Mouse (Mus musculus): ENCODE measurements around the gene Rab3d.

The Rab3d gene

DNA sequence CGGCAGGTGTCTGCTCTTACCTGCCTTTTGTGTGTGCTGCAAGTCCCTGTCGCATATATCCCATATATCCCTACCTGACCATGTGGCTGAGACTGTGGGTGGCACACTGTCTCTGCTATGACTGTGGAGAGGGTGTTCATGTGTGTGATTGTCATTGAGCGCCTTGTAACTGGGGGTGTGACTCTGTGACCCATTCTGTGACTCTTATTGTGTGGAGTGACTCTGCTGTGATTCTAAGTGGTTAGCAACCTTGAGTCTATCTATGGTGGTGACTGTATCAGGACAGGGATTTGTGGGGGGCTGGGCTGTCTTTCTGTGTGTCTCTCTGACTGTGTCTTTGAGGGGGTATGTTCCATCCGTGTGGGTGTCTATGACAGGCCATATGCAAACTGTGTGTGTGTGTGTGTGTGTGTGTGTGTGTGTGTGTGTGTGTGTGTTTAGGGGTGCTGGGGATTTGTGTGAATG, 19.8 kb upstream of the Rab3d start:
- DNase-seq (ENCODE audit: low spot score): no peak

DNA sequence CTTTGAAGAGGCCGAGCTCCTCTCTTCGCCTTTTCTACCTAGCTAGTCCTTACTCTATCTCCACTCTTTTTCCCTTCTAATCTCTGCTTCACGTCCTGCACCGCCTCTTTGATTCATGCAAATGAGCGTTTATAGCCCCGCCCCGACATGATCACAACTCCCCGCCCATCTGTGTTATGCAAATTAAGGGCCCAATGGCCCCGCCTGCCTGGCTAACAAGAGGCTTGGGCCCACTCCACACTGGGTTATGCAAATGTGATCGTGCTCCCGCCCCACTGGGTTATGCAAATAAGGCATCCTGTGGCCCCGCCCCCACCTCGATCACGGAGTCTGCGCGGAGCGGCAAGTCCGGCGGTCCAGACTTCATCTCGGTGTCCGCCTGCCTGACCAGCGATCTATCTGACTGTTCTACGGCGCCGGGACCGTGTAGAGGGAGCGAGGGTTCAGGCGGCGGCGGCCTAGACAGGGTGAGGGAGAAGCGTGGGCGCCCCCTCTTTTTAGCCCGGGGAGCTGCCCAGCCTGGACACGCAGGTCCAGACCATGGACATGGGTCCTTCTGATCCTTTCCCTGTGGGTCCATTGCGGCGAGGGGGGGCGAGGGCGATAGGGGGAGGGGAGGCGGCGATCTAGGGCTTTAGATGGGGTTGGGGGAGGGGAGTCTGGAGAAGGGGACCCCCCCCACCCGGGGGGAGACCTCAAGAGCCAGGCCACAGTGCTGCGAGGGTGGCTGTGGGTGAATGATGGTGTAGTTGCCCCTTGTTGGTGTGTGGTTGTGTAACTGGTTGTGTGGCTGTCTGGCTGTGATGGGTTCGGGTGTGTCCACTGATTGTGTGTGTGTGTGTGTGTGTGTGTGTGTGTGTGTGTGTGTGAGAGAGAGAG, 18.9 kb upstream of the Rab3d start, which contains the start of gene Plppr2:
Plppr2 (plus strand) TSS at position 342 of the 879 bp plus-strand sequence.
- DNase-seq (ENCODE audit: low spot score): peak; percentile 92

DNA sequence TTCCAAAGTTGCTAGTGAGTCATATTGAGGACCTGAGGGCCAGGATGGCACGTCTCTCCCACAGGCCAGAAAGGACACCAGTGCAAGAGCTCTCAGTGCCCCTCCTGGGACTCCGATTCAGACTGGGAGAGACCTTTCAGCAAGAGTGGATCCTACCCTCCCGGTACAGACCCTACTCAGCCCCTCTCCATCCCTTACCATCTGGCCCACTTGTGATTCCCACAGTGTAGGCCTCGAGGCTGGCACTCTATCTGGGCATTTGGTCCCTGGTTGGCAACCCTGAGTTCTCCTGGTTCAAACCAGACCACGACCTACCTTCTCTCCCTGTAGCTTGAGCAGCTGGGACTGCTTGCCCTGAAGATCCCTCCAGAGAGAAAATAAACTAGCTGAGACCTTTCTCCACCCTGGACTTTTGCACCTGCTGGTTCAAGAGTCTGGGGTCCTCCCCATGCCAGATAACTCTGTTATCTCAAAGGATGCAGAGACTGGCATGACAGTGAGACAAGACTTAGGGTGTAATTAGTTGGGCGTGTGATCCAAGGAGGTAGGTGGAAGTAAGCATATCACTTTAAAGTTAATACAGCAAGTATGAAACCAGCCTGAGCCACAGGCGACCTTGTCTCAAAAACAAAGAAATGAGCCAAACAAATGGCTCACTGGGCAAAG, 17.6 kb upstream of the Rab3d start:
- no peak for DNase-seq (ENCODE audit: low spot score)

DNA sequence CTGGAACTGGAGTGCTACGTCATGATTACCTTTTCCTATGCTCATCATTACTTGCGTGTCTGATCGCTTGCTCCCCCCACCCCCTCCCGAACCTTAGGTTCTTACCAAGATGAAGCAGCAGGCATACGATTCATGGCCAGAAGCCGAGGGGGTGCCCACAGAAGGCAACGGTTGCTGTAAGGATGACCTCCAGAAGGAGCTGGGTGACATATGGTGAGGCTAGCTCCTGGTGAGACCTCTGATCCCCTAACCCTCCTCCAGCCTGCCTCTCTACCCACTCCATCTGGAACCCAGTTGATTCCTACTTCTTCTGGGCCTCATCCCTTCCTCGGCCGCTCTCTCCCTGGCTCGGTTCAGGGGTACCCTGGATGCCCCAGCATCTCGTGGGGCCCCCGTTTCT, 16.0 kb upstream of the Rab3d start:
- no peak for DNase-seq (ENCODE audit: low spot score)

DNA sequence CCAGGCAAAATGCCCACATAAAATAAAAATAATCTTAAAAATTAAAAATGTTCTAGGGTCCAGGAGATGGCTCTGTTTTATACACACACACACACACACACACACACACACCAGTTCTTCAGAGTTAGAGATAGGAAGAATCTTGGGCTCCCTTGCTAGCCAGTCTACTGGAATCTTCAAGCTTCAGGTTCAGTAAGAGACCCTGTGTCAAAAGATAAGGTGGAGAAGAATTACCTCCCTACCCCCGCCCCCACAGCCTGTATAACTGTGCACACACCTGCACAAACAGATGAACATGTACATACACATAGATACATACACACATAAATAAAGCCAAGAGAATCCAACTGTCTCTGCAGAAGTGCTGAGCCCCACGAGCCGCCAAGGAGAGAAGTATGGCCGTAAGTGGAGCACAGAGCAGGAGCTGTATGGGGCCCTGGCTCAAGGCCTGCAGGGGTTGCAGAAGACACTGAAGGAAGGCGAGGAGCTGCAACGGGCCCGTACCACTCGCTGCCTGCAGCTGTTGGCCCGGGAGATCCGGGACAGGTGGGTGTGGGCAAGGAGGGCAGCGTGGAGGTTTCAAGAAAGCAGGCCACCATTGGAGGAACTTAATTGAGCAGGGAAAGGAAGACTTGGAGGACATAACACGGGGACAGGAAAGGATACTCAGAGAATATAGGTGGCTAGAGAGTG, 14.6 kb upstream of the Rab3d start:
- DNase-seq (ENCODE audit: low spot score): no peak

DNA sequence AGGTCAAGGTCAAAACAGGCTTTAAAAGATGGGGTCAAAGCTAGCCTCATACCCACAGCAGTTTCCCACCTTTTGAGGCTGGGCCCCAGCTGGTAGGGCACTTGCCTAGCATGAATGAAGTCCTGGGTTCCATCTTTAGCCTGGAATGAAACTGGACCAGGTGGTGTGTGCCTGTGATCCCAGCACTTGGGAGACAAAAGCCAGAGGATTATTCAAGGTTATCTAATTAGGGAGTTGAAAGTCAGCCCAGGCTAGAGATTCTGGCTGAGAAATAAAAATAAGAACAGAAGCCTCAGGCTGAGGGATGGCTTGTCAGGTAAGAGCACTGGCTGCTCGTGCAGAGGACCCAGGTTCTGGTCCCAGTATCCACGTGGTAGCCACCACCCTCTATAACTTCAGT, 14.0 kb upstream of the Rab3d start:
- no peak for DNase-seq (ENCODE audit: low spot score)

DNA sequence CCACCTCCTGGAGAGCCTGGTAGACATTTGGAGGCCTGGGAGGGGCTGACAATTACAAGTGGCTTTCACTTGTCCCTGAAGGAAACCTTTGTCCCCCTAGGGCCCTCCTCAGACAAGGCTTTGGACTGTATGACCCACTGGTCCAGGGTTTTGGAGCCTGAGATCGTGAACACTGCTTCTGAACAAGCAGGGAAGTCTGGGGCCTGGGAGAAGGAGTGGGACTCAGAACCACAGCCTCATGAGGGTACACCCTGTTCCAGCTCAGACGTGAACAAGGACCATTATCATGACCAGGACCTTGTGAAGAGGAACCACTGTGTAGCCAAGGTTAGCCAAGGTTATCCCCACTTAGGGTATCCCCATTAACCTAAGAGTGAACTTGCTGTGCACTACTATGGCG, 11.2 kb upstream of the Rab3d start:
- no peak for DNase-seq (ENCODE audit: low spot score)

DNA sequence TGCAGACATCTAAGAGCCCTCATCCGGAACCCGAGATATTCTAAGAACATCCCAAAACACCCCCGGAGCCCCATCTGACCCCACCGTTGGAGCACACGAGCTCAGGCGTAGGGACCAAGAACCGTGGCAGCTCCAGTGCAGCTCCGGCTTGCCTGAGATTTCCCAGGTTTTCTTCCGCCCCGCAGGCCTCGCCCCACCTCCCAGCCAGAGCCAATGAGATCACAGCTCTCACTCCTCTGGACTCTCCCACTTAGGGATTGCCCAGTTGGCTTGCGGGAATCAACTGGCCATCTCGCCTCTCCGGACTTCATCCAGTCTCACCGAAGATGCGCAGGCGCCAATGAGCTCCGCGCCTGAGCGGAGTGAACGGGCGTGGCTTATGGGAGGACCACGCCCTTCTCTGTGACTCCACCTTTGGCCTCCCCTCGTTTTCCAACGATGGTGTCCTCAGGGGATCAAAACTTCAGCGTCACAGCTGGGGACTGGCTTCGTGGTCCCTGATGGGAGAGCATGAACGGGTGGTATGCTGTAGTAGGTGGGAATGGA, 9.3 kb upstream of the Rab3d start, which contains the start of the genes Ccdc159 and Tmem205:
Ccdc159 (plus strand) TSS at position 264 of the 546 bp plus-strand sequence.
Tmem205 (minus strand) TSS at position 349 of the 546 bp plus-strand sequence.
- DNase-seq (ENCODE audit: low spot score): peak; percentile 91

DNA sequence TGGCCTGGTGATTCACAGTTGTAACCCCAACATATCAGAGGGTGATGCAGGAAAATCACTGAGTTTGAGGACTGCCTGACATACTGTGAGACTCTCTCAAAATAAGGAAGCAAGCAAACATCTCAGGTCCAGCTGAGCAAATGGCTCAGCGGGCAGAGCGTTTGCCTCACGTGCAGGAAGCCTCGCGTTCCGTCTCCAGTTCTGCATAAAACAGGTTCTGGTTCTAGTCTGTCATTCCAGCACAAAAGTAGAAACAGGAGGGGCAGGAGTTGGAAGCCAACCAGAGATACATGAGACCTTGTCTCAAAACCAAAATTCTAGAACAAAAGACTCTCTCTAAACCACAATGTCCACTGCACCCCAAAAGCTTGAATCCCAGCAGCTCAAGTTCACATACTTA, 8.8 kb upstream of the Rab3d start:
- no peak for DNase-seq (ENCODE audit: low spot score)

DNA sequence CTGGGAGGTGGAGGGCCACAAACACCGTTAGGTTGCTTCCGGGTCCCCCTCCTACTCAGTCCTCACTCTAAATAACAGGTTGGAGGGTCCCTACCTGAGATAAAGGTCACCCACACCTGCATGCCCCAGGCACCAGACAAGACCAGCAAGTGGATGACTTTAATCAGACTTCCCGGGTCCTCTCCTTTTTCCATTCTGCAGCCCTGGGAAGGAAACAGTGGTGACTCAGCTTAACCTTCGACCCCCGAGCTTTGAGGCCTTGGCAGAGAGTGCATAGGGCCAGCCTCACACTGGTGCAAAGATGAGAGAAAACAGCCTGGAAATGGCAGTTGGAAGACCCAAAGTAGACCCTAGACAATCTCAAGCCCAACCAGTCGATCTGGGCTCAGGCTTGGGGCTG, 8.2 kb upstream of the Rab3d start:
- DNase-seq (ENCODE audit: low spot score): peak; percentile 17

DNA sequence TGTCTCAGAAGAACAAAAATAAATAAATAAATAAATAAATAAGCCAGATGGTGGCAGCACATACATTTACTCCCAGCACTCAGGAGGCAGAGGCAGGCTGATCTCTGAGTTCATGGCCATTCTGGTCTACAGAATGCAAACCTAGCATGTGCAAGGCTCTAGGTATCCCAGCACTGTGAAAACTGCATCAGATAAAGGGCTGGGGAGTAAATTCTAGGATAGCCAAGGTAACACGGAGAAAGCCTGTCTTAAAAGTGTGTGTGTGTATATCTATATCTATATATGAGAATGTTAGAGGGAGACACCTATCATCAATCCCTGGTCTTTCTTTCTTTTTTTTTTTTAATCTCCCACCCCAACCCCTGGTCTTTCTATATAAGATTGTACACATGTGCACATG, 7.5 kb upstream of the Rab3d start:
- no peak for DNase-seq (ENCODE audit: low spot score)

DNA sequence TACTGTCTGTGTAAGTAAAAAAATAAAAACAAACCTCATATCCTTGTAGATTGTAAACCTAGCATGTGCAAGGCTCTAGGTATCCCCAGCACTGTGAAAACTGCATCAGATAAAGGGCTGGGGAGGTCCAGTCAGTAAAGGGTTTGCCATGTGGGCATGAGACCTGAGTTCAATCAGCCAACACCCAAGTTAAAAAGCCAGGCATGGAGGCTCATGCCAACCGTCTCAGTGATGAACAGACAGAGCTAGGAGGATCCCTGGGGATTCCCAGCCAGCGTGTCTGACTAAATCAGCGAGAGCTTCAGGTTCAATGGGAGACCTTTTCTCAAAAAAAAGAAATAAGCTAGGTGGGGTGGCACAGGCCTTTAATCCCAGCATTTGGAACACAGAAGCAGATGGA, 7.0 kb upstream of the Rab3d start:
- peak; percentile 17 for DNase-seq (ENCODE audit: low spot score)

DNA sequence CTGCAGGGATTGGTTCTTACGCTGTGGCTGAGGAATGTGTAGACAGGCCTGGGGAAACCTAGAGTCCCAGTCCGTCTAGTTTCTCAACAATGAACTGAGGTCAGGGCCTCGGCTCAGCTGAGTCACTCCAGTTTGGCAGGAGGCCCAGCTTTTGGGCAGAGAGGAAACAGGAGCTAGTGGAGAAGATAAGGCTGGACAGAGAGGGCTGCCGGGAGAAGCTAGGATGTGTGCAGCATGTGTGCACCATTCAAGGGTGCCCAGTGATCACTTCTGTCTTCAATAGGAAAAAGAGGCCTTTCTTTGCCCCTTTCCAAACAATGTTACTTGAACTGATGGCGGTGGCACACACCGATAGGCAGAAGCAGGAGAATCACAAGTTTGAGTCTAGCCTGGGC, 6.1 kb upstream of the Rab3d start:
- peak; percentile 86 for DNase-seq (ENCODE audit: low spot score)

DNA sequence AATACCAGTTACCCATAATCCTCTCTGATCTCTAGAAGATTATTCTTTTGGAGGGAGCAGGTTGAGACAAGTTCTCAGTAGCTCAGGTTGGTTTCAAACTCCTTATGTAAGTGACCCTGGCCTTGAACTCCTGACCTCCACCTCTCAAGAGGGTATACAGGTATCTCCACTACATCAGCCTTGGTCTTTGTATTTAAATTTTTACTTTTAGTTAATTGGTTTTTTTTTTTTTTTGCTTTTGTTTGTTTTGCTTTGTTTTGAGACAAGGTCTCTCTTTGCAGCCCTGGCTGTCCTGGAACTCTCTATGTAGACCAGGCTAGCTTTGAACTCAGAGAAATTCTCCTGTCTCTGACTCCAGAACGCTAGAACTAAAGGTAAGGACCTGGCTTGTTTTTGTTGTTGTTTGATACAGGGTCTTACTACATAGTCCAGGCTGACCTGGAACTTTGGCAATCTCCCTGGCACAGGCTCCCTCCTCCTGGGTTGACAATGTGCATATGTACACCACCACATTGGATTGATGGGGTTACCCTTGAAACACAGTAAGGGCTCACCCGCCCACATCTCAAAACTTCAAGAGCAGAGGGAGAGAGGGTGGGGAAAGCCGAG, 5.6 kb upstream of the Rab3d start:
- DNase-seq (ENCODE audit: low spot score): no peak

DNA sequence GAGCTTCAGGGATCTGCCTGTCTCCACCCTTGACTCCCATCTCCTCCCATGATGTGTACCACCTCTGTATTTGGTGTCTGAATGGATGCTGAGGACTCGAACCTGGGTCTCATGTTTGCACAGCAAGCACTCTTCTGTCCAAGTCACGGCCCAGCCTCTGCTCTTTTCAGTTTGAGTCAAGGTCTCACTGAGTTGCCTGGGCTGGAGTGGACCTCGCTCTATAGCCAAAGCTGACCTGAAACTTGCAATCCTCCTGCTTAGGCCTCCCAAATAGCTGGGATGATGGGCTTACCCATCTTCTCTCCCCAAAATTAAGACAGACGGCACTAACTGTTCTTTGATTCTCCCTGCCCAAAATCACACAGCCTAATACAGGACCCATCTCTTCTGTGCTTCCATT, 5.0 kb upstream of the Rab3d start:
- no peak for DNase-seq (ENCODE audit: low spot score)

DNA sequence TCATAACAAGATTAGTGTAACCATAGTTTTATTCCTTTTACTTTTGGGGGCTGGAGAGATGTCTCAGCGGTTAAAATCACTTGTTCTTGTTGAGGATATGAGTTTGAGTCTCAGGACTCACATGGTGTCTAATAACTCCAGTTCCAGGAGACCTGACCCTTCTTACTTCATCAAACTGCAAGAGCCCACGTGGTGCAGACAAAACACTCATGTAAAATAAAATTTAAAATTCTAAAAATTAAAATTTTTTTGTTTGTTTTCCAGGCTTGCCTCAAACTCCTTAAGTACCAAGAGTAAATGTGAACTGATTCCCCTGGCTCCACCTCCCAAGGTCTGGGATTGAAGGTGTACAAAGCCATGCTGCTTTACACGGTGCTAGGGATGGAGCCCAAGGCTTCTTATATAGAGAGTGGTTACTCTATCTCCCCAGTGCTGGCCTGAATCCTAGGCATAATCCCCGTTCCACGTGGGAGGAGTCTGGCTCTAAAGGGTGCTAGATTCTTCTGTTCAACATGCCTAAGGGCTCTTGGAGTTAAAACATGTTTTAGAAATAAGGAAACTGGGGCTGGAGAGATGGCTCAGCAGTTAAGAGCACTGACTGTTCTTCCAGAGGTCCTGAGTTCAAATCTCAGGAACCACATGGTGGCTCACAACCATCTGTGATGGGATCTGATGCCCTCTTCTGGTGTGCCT, 846 bp upstream of the Rab3d start:
- no peak for DNase-seq (ENCODE audit: low spot score)

DNA sequence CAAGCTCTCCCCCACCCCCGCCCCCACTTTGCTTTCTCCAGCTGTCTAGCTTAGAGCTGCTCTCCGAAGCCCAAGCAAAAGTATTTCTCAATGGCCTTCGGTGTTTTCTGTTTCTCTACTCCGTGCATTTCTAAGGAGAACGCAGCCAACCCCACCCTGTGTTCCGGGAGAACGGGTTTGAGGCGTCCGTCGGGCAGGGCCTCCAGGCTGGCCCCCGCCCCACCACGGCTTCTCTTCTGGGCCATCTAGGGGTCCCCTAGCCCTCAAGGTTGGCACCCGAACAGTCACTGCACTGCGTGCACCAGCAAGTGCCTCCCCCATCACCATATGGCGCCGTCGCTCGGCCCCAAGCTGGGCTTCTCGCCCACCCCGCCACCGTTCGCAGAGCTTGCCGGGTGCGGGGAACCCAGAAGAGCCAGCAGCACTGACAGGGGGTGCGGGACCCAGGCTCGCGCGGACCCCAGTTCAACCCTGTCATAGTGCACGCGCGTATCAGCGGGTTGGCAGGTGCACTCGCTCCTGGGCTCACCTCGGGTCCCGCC, 428 bp downstream of the Rab3d start:
- DNase-seq (ENCODE audit: low spot score): no peak

DNA sequence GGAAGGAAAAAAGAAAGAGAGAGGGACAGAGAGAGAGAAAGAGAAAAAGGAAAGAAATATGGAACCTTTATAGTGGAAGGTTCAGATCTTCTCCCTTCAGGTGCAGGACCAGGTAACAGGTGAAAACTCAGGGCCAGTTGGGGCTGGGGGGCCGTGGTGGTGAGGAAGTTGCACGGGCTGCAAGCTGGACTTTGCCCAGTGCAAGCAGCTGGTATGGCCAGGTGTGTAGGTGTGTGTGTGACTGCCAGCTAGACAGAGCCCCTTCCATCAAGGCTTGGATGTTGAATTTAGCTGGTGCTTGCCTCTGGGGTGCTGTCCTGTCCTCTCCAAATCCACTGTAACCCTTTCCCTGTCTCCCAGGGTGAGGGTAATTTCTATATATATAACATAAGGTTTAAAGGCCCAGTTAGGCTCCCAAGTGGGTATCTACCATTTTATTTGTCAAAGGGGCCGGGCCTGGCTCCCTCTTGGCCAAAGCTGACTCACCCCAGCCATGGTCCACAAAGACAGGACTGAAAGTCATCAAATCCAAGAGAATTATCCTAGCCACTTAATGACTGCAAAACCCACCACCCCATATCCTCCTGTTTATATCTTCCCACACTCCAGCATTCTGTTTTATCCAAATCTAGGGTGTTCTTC, 1.0 kb downstream of the Rab3d start:
- no peak for DNase-seq (ENCODE audit: low spot score)

DNA sequence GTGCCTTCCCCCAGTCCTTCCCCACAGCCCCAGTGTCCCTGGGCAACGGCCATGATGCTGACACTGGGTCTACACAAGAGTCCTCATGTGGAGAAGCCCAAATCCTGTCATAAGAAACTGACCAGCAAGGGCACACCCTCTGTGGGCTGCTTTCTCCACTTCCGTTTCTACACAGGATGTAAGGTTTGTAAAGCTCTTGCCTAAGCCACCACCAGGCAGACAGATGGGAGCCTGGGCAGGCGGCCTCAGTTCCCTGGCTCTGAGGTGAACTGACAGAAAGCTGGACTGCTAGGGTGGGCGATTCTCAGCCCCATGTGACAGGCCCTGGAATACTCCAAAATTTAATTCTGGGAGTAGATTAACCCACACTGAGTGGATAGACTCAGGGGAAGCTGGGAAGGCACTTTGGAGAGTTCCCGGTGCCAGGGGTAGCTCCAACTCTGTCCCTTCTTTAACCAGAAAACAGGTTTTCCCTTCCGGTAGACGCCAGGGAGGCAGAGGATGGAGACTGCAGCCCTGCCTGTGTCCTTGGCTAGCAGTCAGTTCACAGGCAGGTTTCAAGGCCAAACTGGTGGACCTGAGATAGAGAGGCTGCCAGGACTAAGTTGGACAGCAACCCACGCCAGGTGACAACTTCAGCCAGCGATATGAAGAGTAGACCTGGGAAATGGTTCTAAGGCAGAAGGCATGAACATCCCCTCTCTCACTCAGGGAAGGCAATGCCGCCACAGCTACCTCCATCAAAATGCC, 8.3 kb downstream of the Rab3d start:
- no peak for DNase-seq (ENCODE audit: low spot score)

DNA sequence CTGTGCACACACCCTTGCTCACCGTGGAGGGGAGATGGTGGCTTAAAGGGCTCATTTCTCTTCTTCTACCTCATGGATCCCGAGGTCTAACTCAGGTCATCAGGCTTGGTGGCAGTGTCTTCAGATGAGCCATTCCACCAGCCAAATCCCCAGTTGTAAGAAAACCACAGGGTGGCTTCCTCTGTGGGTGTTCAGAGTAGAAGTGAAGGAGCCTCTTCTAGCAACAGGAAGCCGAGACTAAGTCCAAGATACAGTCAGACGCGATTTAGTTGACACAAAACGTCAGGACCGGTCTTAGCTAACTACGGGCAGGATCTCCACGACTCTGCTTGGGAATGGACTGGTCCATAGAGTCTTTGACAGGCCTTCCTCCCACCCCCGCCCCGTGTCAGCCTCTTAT, 9.8 kb downstream of the Rab3d start:
- DNase-seq (ENCODE audit: low spot score): no peak
